Mouse (Mus musculus) induced T-regulatory cell, adult 2 months (primary cell): ENCODE measurements around the gene Rora.

Experiments
- DNase-seq: peaks from one replicate; pipeline ENCODE4 v3.0.0-alpha.2; 2012; ENCODE audit warnings: low read depth

Gene Rora

DNA sequence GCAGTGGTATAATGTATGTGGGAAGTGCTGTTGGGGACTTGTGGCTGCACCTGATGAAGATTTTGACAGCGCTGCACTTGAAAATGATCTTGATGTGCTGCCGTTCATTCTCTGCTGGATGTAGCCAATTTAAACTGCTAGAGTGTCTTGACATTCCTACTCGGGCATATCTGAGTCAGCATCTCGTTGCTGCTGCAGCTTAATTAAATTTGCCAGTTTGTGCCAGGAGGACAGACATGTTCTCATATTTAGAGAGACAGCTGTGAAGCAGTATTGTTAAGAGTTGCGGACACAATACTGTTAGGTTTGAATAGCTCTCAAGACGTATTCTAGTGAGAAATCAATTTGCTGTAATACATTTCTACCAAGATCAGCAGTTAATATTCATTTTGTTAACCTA is 751.1 kb downstream of the Rora start:
- DNase-seq: no peak

DNA sequence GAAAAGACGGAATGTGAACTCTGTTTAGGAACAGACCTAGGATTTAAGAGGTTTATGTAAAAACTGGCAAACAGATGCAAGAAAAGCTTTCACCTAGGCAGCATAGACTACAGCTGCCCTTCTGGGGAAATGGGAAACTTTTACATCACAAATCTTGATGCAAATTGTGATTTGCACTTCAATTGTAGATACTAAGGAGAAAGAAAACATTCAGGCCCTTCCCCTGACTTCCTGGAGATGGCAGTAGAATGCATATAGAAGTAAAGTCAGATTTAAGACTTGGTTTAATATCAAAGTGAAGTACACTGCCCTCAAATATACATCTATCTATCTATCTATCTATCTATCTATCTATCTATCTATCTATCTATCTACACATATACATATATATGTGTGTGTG is 765.9 kb downstream of the Rora start:
- peak; percentile 47 for DNase-seq

DNA sequence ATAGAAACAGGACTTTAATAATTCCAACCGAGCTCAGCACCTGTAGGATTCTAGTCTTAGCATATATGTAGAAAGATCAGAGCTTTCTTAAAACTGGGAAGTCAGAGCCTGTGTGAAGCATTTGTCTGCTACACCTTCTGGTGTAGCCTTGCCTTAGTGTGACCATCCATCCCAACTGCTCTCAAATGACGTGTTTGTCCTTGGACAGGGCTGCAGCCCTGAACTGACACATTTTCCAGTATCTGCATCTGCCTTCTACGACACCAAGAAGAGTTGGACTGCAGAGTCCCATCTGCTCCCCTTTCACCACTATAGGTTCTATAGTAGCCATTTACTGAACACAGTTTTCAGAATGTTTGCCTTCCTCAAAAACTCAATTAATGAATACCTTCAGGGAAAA is 776.9 kb downstream of the Rora start:
- no peak for DNase-seq

DNA sequence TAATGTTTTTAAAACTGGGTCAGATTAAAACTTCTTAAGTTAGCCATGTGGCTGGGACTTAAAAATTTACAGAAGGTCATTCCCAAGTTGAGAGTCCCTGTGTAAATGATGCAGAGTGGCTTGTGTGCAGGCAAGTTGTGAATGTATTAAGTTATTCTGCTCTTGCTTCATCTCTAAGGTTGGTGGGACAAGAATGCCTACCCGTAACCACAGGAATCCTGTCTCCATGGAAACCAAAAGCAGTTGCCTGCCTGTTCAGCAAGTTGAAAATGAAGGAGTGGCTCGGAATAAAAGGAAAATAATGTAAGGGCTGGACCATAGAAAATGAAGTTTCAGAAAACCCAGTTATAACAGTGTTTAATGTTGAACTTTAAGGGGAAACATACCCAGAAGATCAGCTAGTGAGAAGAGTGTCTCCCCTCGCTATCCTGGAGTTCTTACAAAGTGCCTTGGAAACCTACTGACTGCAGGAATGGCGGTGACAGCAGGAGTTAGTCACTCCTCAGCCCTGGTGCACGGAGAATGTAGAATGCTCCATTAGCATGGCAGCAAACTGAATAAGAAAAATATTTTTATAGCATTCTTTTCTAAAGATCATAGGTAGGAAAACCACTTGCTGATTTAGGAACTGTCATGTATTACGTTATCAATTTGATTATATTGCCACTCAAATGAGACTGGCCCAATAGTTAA is 778.4 kb downstream of the Rora start:
- no peak for DNase-seq

DNA sequence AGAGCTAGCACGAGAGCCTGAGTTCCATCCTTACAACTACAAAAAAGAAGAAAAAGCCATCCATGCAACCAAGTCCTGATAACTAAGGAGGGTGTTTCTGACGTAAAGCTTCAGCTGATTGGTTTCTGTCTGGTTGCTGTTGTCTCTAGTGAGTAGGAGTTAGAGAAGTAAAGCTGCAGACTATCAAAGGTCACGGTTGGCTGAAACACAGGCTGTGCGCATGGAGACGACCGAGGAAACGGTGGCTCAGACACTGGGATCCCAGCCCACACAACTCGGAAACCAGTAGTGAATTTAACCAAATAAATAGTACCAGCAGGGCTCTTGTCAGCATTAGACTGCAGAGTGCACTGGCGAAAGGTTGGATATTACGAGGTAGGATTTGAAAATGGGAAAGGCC is 781.6 kb downstream of the Rora start:
- no peak for DNase-seq

GRCm38 (mm10) chr9:69435662-69436061 is 782.1 kb downstream of the Rora start:
- DNase-seq: no peak
